Mouse (Mus musculus): Measurements from ENCODE around the gene Tmem171. TPM values are rescaled to one million over a fixed set of nuclear protein-coding genes. Genes with fewer than 3 reads are reported as not detected.

The Tmem171 gene
- polyA plus RNA-seq, 1 experiment from 2014 or later = 1.2 TPM

- WGBS (ENCODE audit: insufficient replicate concordance) = 60% methylated on average over 9 of the region's 9 CpGs
- H3K9me3 ChIP-seq (replicated peaks; ENCODE audit: control insufficient read depth, low read length) = no peaks in the 10 kb centered on the region
- no peaks in the 10 kb centered on the region for H3K36me3 ChIP-seq (ENCODE audit: control insufficient read depth, insufficient read depth, low read length)
- H3K27ac ChIP-seq (ENCODE audit: low read depth, low read length) = no peak overlapping the region
- ATAC-seq (replicated peaks; ENCODE audit: insufficient number of reproducible peaks, low FRiP score, low TSS enrichment) = no peak
- no peak overlapping the region for H3K4me3 ChIP-seq (ENCODE audit: low read depth, low read length)
- H3K4me1 ChIP-seq (ENCODE audit: control insufficient read depth, insufficient read depth, low read length) = peaks cover 8% of the 10 kb centered on the region; the same call in 1 of the 2 replicates
- H3K9ac ChIP-seq (ENCODE audit: low read depth, low read length) = no peak overlapping the region
- no peaks in the 10 kb centered on the region; the same call in 1 of the 2 replicates for H3K27me3 ChIP-seq (ENCODE audit: control insufficient read depth, insufficient read depth, low read length)
- no peak overlapping the region for H3K4me2 ChIP-seq
These were observed 6.7 kb downstream of the Tmem171 start for GRCm38 (mm10) chr13:98687931-98688330.

- Histone ChIP-seq H3K27me3 (ENCODE audit: control insufficient read depth, insufficient read depth, low read length) (no peaks in the 10 kb centered on the region), H3K4me1 (ENCODE audit: control insufficient read depth, insufficient read depth, low read length) (peaks cover 7% of the 10 kb centered on the region; the same call in 1 of the 2 replicates), H3K27ac (ENCODE audit: low read depth, low read length) (no peak overlapping the region), H3K9ac (ENCODE audit: low read depth, low read length) (no peak overlapping the region), H3K36me3 (ENCODE audit: control insufficient read depth, insufficient read depth, low read length) (no peaks in the 10 kb centered on the region), H3K4me3 (ENCODE audit: low read depth, low read length) (no peak overlapping the region), H3K4me2 (no peak overlapping the region), H3K9me3 (replicated peaks; ENCODE audit: control insufficient read depth, low read length) (no peaks in the 10 kb centered on the region)
- no peak for ATAC-seq (replicated peaks; ENCODE audit: insufficient number of reproducible peaks, low FRiP score, low TSS enrichment)
- WGBS (ENCODE audit: insufficient replicate concordance) = 64% methylated on average over 9 of the region's 9 CpGs
These were observed 10.3 kb downstream of the Tmem171 start for GRCm38 (mm10) chr13:98684144-98684900.

- Histone ChIP-seq H3K9me3 (replicated peaks; ENCODE audit: control insufficient read depth, low read length) (no peaks in the 10 kb centered on the region), H3K36me3 (ENCODE audit: control insufficient read depth, insufficient read depth, low read length) (no peaks in the 10 kb centered on the region), H3K4me3 (ENCODE audit: low read depth, low read length) (no peak overlapping the region), H3K9ac (ENCODE audit: low read depth, low read length) (no peak overlapping the region), H3K4me2 (no peak overlapping the region), H3K27me3 (ENCODE audit: control insufficient read depth, insufficient read depth, low read length) (no peaks in the 10 kb centered on the region), H3K4me1 (ENCODE audit: control insufficient read depth, insufficient read depth, low read length) (peaks cover 10% of the 10 kb centered on the region; the same call in 1 of the 2 replicates), H3K27ac (ENCODE audit: low read depth, low read length) (no peak overlapping the region)
- WGBS (ENCODE audit: insufficient replicate concordance) = 83% methylated on average over 2 of the region's 2 CpGs
- ATAC-seq (replicated peaks; ENCODE audit: insufficient number of reproducible peaks, low FRiP score, low TSS enrichment) = no peak
These were observed 11.2 kb downstream of the Tmem171 start for GRCm38 (mm10) chr13:98683412-98683811.

- WGBS (ENCODE audit: insufficient replicate concordance) = 62% methylated on average over 5 of the region's 5 CpGs
- no peaks in the 10 kb centered on the region for H3K9me3 ChIP-seq (replicated peaks; ENCODE audit: control insufficient read depth, low read length)
- ATAC-seq (replicated peaks; ENCODE audit: insufficient number of reproducible peaks, low FRiP score, low TSS enrichment) = no peak
These were observed 14.1 kb downstream of the Tmem171 start for GRCm38 (mm10) chr13:98680470-98681060.

GRCm38 (mm10) chr13:98679631-98680041 lies 15.0 kb downstream of the Tmem171 start:
- H3K36me3 ChIP-seq (ENCODE audit: control insufficient read depth, insufficient read depth, low read length) = no peaks in the 10 kb centered on the region
- no peak overlapping the region for H3K4me3 ChIP-seq (ENCODE audit: low read depth, low read length)
- H3K4me2 ChIP-seq = no peak overlapping the region
- no peaks in the 10 kb centered on the region for H3K27me3 ChIP-seq (ENCODE audit: control insufficient read depth, insufficient read depth, low read length)
- no peak; the same call in 1 of the 2 replicates for ATAC-seq (replicated peaks; ENCODE audit: insufficient number of reproducible peaks, low FRiP score, low TSS enrichment)
- H3K9me3 ChIP-seq (replicated peaks; ENCODE audit: control insufficient read depth, low read length) = no peaks in the 10 kb centered on the region
- no peak overlapping the region for H3K27ac ChIP-seq (ENCODE audit: low read depth, low read length)
- WGBS (ENCODE audit: insufficient replicate concordance) = 24% methylated on average over 4 of the region's 4 CpGs
- no peak overlapping the region for H3K9ac ChIP-seq (ENCODE audit: low read depth, low read length)
- H3K4me1 ChIP-seq (ENCODE audit: control insufficient read depth, insufficient read depth, low read length) = peaks cover 10% of the 10 kb centered on the region; the same call in 1 of the 2 replicates

More at GRCm38 (mm10) chr13:98680470-98681060, 14.1 kb downstream of the Tmem171 start:
- H3K36me3 ChIP-seq (ENCODE audit: control insufficient read depth, insufficient read depth, low read length) = no peaks in the 10 kb centered on the region
- H3K4me2 ChIP-seq = no peak overlapping the region
- no peak overlapping the region for H3K4me3 ChIP-seq (ENCODE audit: low read depth, low read length)
- no peak overlapping the region for H3K9ac ChIP-seq (ENCODE audit: low read depth, low read length)
- H3K4me1 ChIP-seq (ENCODE audit: control insufficient read depth, insufficient read depth, low read length) = peaks cover 10% of the 10 kb centered on the region; the same call in 1 of the 2 replicates
- H3K27me3 ChIP-seq (ENCODE audit: control insufficient read depth, insufficient read depth, low read length) = no peaks in the 10 kb centered on the region
- H3K27ac ChIP-seq (ENCODE audit: low read depth, low read length) = no peak overlapping the region

- Histone ChIP-seq H3K9me3 (replicated peaks; ENCODE audit: control insufficient read depth, low read length) (no peaks in the 10 kb centered on the region), H3K27ac (ENCODE audit: low read depth, low read length) (no peak overlapping the region), H3K27me3 (ENCODE audit: control insufficient read depth, insufficient read depth, low read length) (no peaks in the 10 kb centered on the region), H3K4me3 (ENCODE audit: low read depth, low read length) (no peak overlapping the region), H3K4me2 (no peak overlapping the region), H3K9ac (ENCODE audit: low read depth, low read length) (no peak overlapping the region), H3K36me3 (ENCODE audit: control insufficient read depth, insufficient read depth, low read length) (no peaks in the 10 kb centered on the region), H3K4me1 (ENCODE audit: control insufficient read depth, insufficient read depth, low read length) (peaks cover 10% of the 10 kb centered on the region; the same call in 1 of the 2 replicates)
- no peak for ATAC-seq (replicated peaks; ENCODE audit: insufficient number of reproducible peaks, low FRiP score, low TSS enrichment)
- 91% methylated on average over 1 of the region's 1 CpGs for WGBS (ENCODE audit: insufficient replicate concordance)
These were observed 15.4 kb downstream of the Tmem171 start for GRCm38 (mm10) chr13:98679230-98679629.

GRCm38 (mm10) chr13:98673922-98674321 lies 20.7 kb downstream of the Tmem171 start:
- ATAC-seq (replicated peaks; ENCODE audit: insufficient number of reproducible peaks, low FRiP score, low TSS enrichment) = no peak
- H3K4me3 ChIP-seq (ENCODE audit: low read depth, low read length) = no peak overlapping the region
- H3K27ac ChIP-seq (ENCODE audit: low read depth, low read length) = no peak overlapping the region
- no peak overlapping the region for H3K4me2 ChIP-seq
- H3K9ac ChIP-seq (ENCODE audit: low read depth, low read length) = no peak overlapping the region
- H3K36me3 ChIP-seq (ENCODE audit: control insufficient read depth, insufficient read depth, low read length) = no peaks in the 10 kb centered on the region
- H3K9me3 ChIP-seq (replicated peaks; ENCODE audit: control insufficient read depth, low read length) = no peaks in the 10 kb centered on the region
- 65% methylated on average over 4 of the region's 4 CpGs for WGBS (ENCODE audit: insufficient replicate concordance)
- no peaks in the 10 kb centered on the region for H3K27me3 ChIP-seq (ENCODE audit: control insufficient read depth, insufficient read depth, low read length)
- no peaks in the 10 kb centered on the region for H3K4me1 ChIP-seq (ENCODE audit: control insufficient read depth, insufficient read depth, low read length)

- Histone ChIP-seq H3K36me3 (ENCODE audit: control insufficient read depth, insufficient read depth, low read length) (no peaks in the 10 kb centered on the region), H3K27ac (ENCODE audit: low read depth, low read length) (no peak overlapping the region), H3K27me3 (ENCODE audit: control insufficient read depth, insufficient read depth, low read length) (no peaks in the 10 kb centered on the region), H3K4me3 (ENCODE audit: low read depth, low read length) (no peak overlapping the region), H3K9ac (ENCODE audit: low read depth, low read length) (no peak overlapping the region), H3K4me2 (no peak overlapping the region), H3K4me1 (ENCODE audit: control insufficient read depth, insufficient read depth, low read length) (peaks cover 5% of the 10 kb centered on the region; the same call in 1 of the 2 replicates), H3K9me3 (replicated peaks; ENCODE audit: control insufficient read depth, low read length) (no peaks in the 10 kb centered on the region)
- WGBS (ENCODE audit: insufficient replicate concordance) = 58% methylated on average over 3 of the region's 3 CpGs
- ATAC-seq (replicated peaks; ENCODE audit: insufficient number of reproducible peaks, low FRiP score, low TSS enrichment) = no peak
These were observed 25.3 kb downstream of the Tmem171 start for GRCm38 (mm10) chr13:98669296-98669695.

Data from heart, embryonic 11.5 days (tissue).